Mouse (Mus musculus): ENCODE results near the gene Evx2. TPM values are rescaled to one million over a fixed set of nuclear protein-coding genes. Genes with fewer than 3 reads are reported as not detected.

Evx2 gene
- total RNA-seq, 2 experiments from 2014 or later, result not detected

GRCm38 (mm10) chr2:74667842-74668357 is 8.5 kb upstream of the Evx2 start, which contains the start of gene Hoxd13:
Gene Hoxd13 (plus strand): TSS chr2:74668310.
- DNase-seq (ENCODE audit: low spot score in 2 of 2), result no peak

- no peak for DNase-seq (ENCODE audit: low spot score in 2 of 2)
Observed at GRCm38 (mm10) chr2:74667191-74667841, 8.0 kb upstream of the Evx2 start.

- no peak for DNase-seq (ENCODE audit: low spot score in 2 of 2)
Observed at GRCm38 (mm10) chr2:74666411-74666810, 7.1 kb upstream of the Evx2 start.

- DNase-seq (ENCODE audit: low spot score in 2 of 2), result peak in 1 of 2 experiments; percentile 76
Observed at GRCm38 (mm10) chr2:74663291-74663925, 4.1 kb upstream of the Evx2 start.

- DNase-seq (ENCODE audit: low spot score in 2 of 2), result peak in 1 of 2 experiments; percentile 52
Observed at GRCm38 (mm10) chr2:74661685-74662084, 2.3 kb upstream of the Evx2 start.

GRCm38 (mm10) chr2:74660421-74661375 is 1.3 kb upstream of the Evx2 start:
- no peak for DNase-seq (ENCODE audit: low spot score in 2 of 2)

GRCm38 (mm10) chr2:74658667-74659371 is 538 bp downstream of the Evx2 start:
- DNase-seq (ENCODE audit: low spot score in 2 of 2), result no peak

- no peak for DNase-seq (ENCODE audit: low spot score in 2 of 2)
Observed at GRCm38 (mm10) chr2:74658024-74658666, 1.2 kb downstream of the Evx2 start.

GRCm38 (mm10) chr2:74657251-74658023 is 1.9 kb downstream of the Evx2 start:
- DNase-seq (ENCODE audit: low spot score in 2 of 2), result no peak

- DNase-seq (ENCODE audit: low spot score in 2 of 2), result no peak
Observed at GRCm38 (mm10) chr2:74656632-74657021, 2.7 kb downstream of the Evx2 start.

GRCm38 (mm10) chr2:74655821-74656631 is 3.3 kb downstream of the Evx2 start:
- DNase-seq (ENCODE audit: low spot score in 2 of 2), result no peak

- no peak for DNase-seq (ENCODE audit: low spot score in 2 of 2)
Observed at GRCm38 (mm10) chr2:74655420-74655781, 4.0 kb downstream of the Evx2 start.

- DNase-seq (ENCODE audit: low spot score in 2 of 2), result no peak
Observed at GRCm38 (mm10) chr2:74654743-74655419, 4.5 kb downstream of the Evx2 start.

- no peak for DNase-seq (ENCODE audit: low spot score in 2 of 2)
Observed at GRCm38 (mm10) chr2:74653781-74654535, 5.4 kb downstream of the Evx2 start.

GRCm38 (mm10) chr2:74652996-74653340 is 6.4 kb downstream of the Evx2 start:
- DNase-seq (ENCODE audit: low spot score in 2 of 2), result no peak

GRCm38 (mm10) chr2:74647082-74647864 is 12.1 kb downstream of the Evx2 start:
- no peak for DNase-seq (ENCODE audit: low spot score in 2 of 2)

GRCm38 (mm10) chr2:74645631-74646030 is 13.7 kb downstream of the Evx2 start:
- no peak for DNase-seq (ENCODE audit: low spot score in 2 of 2)

Measured in layer of hippocampus, adult 18-20 months (tissue).